Mouse (Mus musculus): Measurements from ENCODE around the gene Atp1a4.

Gene Atp1a4

GRCm38 (mm10) chr1:172258314-172258713 lies at the start of gene Atp1a4:
Gene Atp1a4, minus strand, starts transcription at chr1:172258414.
- DNase-seq (ENCODE audit: low spot score) = no peak

GRCm38 (mm10) chr1:172307936-172308335 lies 49.7 kb upstream of the Atp1a4 start:
- no peak for DNase-seq (ENCODE audit: low spot score)

- no peak for DNase-seq (ENCODE audit: low spot score)
Observed at GRCm38 (mm10) chr1:172306885-172307284, 48.7 kb upstream of the Atp1a4 start.

- no peak for DNase-seq (ENCODE audit: low spot score)
Observed at GRCm38 (mm10) chr1:172306196-172306595, 48.0 kb upstream of the Atp1a4 start.

- no peak for DNase-seq (ENCODE audit: low spot score)
Observed at GRCm38 (mm10) chr1:172305635-172306034, 47.4 kb upstream of the Atp1a4 start.

GRCm38 (mm10) chr1:172305153-172305552 lies 46.9 kb upstream of the Atp1a4 start:
- no peak for DNase-seq (ENCODE audit: low spot score)

- DNase-seq (ENCODE audit: low spot score) = no peak
Observed at GRCm38 (mm10) chr1:172304443-172304842, 46.2 kb upstream of the Atp1a4 start.

- no peak for DNase-seq (ENCODE audit: low spot score)
Observed at GRCm38 (mm10) chr1:172302851-172303250, 44.6 kb upstream of the Atp1a4 start.

- no peak for DNase-seq (ENCODE audit: low spot score)
Observed at GRCm38 (mm10) chr1:172302311-172302710, 44.1 kb upstream of the Atp1a4 start.

GRCm38 (mm10) chr1:172301180-172301579 lies 43.0 kb upstream of the Atp1a4 start:
- DNase-seq (ENCODE audit: low spot score) = no peak

GRCm38 (mm10) chr1:172300247-172300646 lies 42.0 kb upstream of the Atp1a4 start:
- no peak for DNase-seq (ENCODE audit: low spot score)

GRCm38 (mm10) chr1:172299528-172299927 lies 41.3 kb upstream of the Atp1a4 start:
- DNase-seq (ENCODE audit: low spot score) = no peak

- no peak for DNase-seq (ENCODE audit: low spot score)
Observed at GRCm38 (mm10) chr1:172297611-172298537, 39.7 kb upstream of the Atp1a4 start, which contains the start of gene Atp1a2. Gene Atp1a2, minus strand, starts transcription at chr1:172298064.

- DNase-seq (ENCODE audit: low spot score) = no peak
Observed at GRCm38 (mm10) chr1:172296816-172297510, 38.7 kb upstream of the Atp1a4 start.

GRCm38 (mm10) chr1:172295751-172296197 lies 37.6 kb upstream of the Atp1a4 start:
- DNase-seq (ENCODE audit: low spot score) = no peak

- no peak for DNase-seq (ENCODE audit: low spot score)
Observed at GRCm38 (mm10) chr1:172293449-172293848, 35.2 kb upstream of the Atp1a4 start.

GRCm38 (mm10) chr1:172292880-172293279 lies 34.7 kb upstream of the Atp1a4 start:
- DNase-seq (ENCODE audit: low spot score) = no peak

- DNase-seq (ENCODE audit: low spot score) = no peak
Observed at GRCm38 (mm10) chr1:172289617-172289946, 31.4 kb upstream of the Atp1a4 start.

GRCm38 (mm10) chr1:172288900-172289616 lies 30.8 kb upstream of the Atp1a4 start:
- DNase-seq (ENCODE audit: low spot score) = no peak

- no peak for DNase-seq (ENCODE audit: low spot score)
Observed at GRCm38 (mm10) chr1:172286740-172287139, 28.5 kb upstream of the Atp1a4 start.

- no peak for DNase-seq (ENCODE audit: low spot score)
Observed at GRCm38 (mm10) chr1:172284221-172284620, 26.0 kb upstream of the Atp1a4 start.

GRCm38 (mm10) chr1:172283073-172283472 lies 24.9 kb upstream of the Atp1a4 start:
- no peak for DNase-seq (ENCODE audit: low spot score)

Data from ovary, adult 18-20 months (tissue).